Mouse (Mus musculus): ENCODE measurements around the gene Abhd2. TPM values are rescaled to one million over a fixed set of nuclear protein-coding genes. Genes with fewer than 3 reads are reported as not detected.

Gene Abhd2
- polyA plus RNA-seq, 1 experiment from 2014 or later = 5.6 TPM

DNA sequence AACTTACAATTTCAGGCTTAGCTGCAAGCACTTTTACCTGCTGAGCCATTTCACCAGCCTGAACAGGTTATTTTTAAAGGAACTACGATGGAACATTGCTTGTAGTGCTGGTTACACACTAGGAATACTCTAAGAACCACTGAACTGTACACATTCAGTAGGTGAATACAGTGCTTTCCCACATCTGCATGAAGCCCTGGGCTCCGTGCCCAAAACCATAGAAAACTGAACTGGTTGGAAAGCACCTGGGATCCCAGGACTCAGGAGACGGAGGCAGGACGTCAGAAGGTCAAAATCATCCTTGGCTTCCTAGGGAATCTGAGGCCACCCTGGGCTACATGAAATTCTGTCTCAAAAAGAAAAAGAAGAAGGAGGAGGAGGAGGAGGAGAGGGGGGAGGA is 6.8 kb upstream of the Abhd2 start:
- Histone ChIP-seq H3K36me3 (no peaks in the 10 kb centered on the region), H3K9ac (no peak overlapping the region), H3K4me3 (no peak overlapping the region), H3K4me1 (replicated peaks) (peaks cover 12% of the 10 kb centered on the region), H3K27ac (ENCODE audit: poor library complexity, severe bottlenecking) (no peak overlapping the region), H3K27me3 (replicated peaks) (0 out of 2 replicates have a peak, but pooled peaks cover 3% of the 10 kb centered on the region), H3K4me2 (no peak overlapping the region), H3K9me3 (replicated peaks) (no peaks in the 10 kb centered on the region)
- WGBS = 71% methylated on average over 4 of the region's 4 CpGs
- ATAC-seq (ENCODE audit: insufficient number of reproducible peaks, low FRiP score) = no peak

DNA sequence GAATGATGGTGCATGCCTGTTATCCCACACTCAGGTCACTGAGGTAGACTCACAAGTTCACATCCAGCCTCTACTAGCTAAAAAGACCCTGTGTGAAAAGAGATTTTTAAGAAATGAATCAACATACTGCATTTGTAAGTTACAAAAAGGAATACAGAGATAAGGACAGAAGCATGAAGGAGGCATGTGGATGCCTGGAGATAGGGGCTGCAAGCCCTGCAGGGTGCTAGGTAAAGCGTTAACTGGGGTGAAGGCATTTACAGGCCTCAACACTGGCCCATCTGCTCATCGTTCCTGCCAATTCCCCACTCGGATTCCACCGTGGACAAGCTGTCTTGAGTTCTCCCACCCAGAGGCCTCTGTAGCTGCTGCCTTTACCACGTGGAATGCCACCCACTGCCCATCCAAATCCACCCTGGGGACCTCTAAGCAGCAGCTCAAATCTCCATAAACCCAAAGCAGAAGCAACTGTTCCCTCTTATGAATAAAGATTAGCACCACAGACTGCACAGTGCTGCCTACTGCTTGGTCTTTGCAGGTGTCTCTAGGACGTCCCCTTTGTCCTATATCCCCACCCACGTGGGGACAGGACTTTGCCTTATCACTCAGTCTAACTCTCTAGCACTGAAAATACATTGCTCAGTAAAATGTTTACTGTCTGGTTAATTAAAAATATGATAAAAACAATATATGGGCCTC is 5.2 kb upstream of the Abhd2 start:
- no peak overlapping the region for H3K27ac ChIP-seq (ENCODE audit: poor library complexity, severe bottlenecking)
- no peak overlapping the region for H3K9ac ChIP-seq
- peaks cover 18% of the 10 kb centered on the region for H3K4me1 ChIP-seq (replicated peaks)
- H3K27me3 ChIP-seq (replicated peaks) = no peaks in the 10 kb centered on the region
- no peak for ATAC-seq (ENCODE audit: insufficient number of reproducible peaks, low FRiP score)
- H3K9me3 ChIP-seq (replicated peaks) = no peaks in the 10 kb centered on the region
- WGBS = 34% methylated on average over 7 of the region's 7 CpGs
- H3K4me2 ChIP-seq = no peak overlapping the region
- no peak overlapping the region for H3K4me3 ChIP-seq
- H3K36me3 ChIP-seq = no peaks in the 10 kb centered on the region

DNA sequence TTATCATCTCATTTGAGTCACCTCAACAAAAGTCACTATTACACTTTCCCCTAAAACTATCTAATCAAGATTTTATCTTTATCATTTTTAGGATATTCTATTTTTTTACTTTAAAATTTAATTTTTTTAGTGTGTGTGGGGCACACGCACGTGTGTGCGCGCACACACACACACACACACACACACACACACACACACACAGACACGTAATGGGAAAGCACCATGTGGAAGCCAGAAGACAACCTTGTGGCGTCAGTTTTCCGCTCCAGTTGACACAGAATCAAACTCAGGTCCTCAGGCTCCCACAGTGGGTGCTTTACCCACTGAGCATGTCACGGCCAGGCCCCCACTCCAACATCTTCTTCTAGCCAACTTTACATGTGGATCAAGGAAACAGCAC is 4.1 kb upstream of the Abhd2 start:
- 85% methylated on average over 8 of the region's 8 CpGs for WGBS
- Histone ChIP-seq H3K4me1 (replicated peaks) (peaks cover 23% of the 10 kb centered on the region), H3K9ac (no peak overlapping the region), H3K27ac (ENCODE audit: poor library complexity, severe bottlenecking) (peak overlapping the region; percentile 39), H3K27me3 (replicated peaks) (no peaks in the 10 kb centered on the region), H3K4me2 (no peak overlapping the region), H3K4me3 (no peak overlapping the region), H3K9me3 (replicated peaks) (no peaks in the 10 kb centered on the region), H3K36me3 (no peaks in the 10 kb centered on the region)
- no peak for ATAC-seq (ENCODE audit: insufficient number of reproducible peaks, low FRiP score)

DNA sequence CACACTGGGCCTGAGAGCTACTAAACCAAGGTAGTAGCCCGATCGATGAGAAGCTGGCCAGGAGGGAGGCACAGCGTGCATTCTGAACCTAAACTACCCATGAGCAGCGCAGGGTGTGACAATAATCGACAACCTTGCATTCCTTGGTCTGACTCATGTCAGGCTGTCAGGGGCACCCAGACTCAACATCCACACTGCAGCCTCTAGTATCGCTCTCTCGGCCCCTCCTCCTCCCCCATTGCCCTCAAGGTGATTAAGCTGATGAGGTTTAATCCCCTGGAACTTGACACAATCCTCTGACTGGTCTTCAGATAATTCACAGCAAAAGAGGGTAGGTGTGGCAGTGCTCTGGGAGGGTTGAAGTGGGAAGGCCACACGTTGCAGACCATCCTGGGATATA is 3.6 kb upstream of the Abhd2 start:
- Histone ChIP-seq H3K9me3 (replicated peaks) (no peaks in the 10 kb centered on the region), H3K4me2 (no peak overlapping the region; the same call in 1 of the 2 replicates), H3K4me1 (replicated peaks) (peaks cover 28% of the 10 kb centered on the region), H3K36me3 (no peaks in the 10 kb centered on the region), H3K9ac (no peak overlapping the region), H3K27me3 (replicated peaks) (no peaks in the 10 kb centered on the region), H3K27ac (ENCODE audit: poor library complexity, severe bottlenecking) (peak overlapping the region; percentile 39), H3K4me3 (no peak overlapping the region)
- no peak for ATAC-seq (ENCODE audit: insufficient number of reproducible peaks, low FRiP score)
- WGBS = 23% methylated on average over 8 of the region's 8 CpGs

DNA sequence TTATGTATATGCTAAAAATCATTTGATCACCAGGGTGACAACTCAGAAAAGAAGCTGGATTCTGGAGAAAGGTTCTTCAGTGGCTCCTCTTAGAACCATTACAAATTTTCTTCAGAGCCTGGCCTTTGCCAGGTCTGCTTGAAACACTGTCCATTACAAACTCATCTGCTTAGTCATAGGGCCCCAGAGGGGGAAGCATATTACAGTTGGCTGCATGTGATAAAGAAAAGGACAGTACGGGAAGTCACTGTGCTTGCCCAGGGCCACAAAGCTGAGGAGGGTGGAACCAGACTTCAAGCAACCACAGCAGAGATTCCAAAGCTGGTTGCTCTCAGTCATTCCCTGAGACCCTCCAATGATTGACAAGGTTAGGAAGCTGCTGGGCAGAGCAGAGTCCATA is 3.1 kb upstream of the Abhd2 start:
- H3K36me3 ChIP-seq = no peaks in the 10 kb centered on the region
- WGBS = 24% methylated on average over 1 of the region's 1 CpGs
- no peaks in the 10 kb centered on the region for H3K9me3 ChIP-seq (replicated peaks)
- no peak overlapping the region for H3K9ac ChIP-seq
- peaks cover 32% of the 10 kb centered on the region for H3K4me1 ChIP-seq (replicated peaks)
- H3K4me3 ChIP-seq = no peak overlapping the region
- no peak overlapping the region; the same call in 1 of the 2 replicates for H3K4me2 ChIP-seq
- no peaks in the 10 kb centered on the region for H3K27me3 ChIP-seq (replicated peaks)
- H3K27ac ChIP-seq (ENCODE audit: poor library complexity, severe bottlenecking) = no peak overlapping the region; the same call in 1 of the 2 replicates
- ATAC-seq (ENCODE audit: insufficient number of reproducible peaks, low FRiP score) = peak; percentile 63

DNA sequence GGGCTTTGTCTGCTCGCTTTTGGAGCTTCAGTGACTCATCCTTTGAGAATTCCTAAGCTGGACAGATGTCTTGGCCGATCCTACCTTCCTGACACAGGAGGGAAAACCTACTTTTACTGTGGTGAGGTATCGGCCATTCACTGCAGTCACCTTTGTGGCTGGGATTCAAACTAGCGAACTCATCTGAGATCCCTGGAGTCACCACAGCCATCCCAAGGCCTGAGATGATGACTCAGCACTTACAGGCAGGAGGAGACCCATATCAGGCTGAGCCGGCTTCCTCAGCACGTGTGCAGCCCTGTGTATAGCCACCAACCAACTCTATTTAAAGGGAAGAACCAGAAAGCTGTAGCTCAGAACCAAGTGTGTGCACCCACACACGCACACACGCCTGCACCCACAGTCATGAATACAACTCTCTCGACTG is 2.0 kb upstream of the Abhd2 start:
- H3K36me3 ChIP-seq = no peaks in the 10 kb centered on the region
- H3K4me1 ChIP-seq (replicated peaks) = peaks cover 42% of the 10 kb centered on the region
- H3K4me3 ChIP-seq = no peak overlapping the region
- no peaks in the 10 kb centered on the region for H3K27me3 ChIP-seq (replicated peaks)
- H3K9me3 ChIP-seq (replicated peaks) = no peaks in the 10 kb centered on the region
- WGBS = 62% methylated on average over 9 of the region's 9 CpGs
- no peak overlapping the region for H3K4me2 ChIP-seq
- H3K27ac ChIP-seq (ENCODE audit: poor library complexity, severe bottlenecking) = no peak overlapping the region
- H3K9ac ChIP-seq = no peak overlapping the region
- 0 out of 2 replicates have a peak, but pooled peaks have one; percentile 41 for ATAC-seq (ENCODE audit: insufficient number of reproducible peaks, low FRiP score)

DNA sequence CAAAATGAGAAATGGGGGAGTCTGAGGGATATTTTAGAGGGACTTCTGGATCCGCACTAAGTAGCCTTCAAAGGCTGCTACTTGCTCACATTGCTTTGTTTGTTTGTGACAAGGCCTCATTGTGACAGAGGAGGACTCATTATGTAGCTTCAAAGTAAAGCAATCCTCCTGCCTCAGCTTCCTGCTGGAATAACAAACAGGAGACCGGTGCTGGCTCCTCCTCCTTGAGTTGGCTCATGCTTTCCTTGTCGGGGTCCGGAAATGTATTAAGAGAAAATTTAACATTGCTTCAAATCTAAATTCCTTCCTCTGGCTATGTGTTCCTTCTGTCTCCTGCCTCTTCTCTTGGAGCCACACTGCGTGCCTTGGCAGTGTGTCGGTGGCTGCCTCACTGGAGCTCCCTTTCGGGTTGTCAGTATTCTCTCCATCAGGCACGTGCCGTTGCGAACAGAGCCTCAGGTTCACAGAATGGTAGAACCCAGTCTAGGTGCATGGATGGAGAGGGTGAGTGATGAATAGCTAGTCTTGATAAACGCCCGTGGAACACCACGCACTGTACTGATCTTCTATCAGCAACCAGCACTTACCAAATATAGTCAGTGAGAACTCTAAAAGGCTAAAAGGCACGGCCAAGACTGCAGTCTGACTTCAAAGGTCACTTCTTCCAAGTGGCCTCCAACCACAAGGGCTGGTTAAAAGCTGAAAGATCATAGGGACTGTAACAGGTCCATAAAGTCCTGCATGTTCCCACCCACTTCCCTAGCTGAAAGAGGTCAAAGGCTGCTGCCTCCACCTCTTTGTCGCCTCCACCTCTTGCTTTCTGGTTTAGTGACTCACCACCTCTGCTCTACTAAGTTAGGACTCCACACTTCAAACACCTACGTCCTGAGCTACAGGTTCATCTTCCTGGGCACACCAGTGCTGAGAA is 874 bp upstream of the Abhd2 start:
- Histone ChIP-seq H3K4me1 (replicated peaks) (peaks cover 50% of the 10 kb centered on the region), H3K9ac (no peak overlapping the region), H3K36me3 (no peaks in the 10 kb centered on the region), H3K4me2 (peak overlapping the region; percentile 68), H3K4me3 (peak overlapping the region; percentile 77), H3K9me3 (replicated peaks) (no peaks in the 10 kb centered on the region), H3K27ac (ENCODE audit: poor library complexity, severe bottlenecking) (peak overlapping the region; percentile 18; the same call in 1 of the 2 replicates), H3K27me3 (replicated peaks) (no peaks in the 10 kb centered on the region)
- WGBS = 72% methylated on average over 16 of the region's 16 CpGs
- ATAC-seq (ENCODE audit: insufficient number of reproducible peaks, low FRiP score) = peak; percentile 0; the same call in 1 of the 2 replicates

DNA sequence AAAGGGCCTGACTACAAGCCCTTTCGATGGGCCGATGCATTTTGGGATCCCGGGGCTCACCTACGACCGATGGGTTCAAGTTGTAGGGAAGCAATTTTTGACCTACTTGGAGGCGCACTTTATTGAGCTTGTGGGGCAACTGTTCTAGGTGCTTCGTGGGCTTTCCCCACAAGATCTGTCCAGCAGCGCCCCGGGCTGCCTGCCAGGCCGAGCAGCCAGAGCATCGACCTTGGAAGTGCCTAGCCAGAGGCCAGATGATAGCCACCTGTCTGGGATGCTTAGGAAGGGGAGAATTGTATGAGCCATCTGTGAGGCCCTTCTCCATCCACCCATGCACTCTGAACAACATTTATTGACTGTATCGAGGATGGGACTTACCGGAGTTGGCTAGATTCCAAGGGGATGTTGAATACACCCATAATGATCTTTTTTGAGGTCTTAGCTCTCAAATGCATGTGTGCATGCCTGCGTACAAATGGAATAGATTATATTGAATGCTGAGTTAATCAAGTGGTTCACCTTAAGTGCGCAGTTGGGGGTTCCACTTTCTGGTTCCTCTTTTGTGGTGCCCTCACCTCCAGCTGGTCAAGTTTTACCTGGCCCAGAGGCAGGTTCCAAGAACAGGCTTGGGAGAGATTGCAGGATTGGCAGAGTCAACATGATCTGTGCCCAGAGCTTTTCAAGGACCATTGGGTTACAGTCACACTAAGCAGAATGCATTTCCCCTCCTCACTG is 906 bp downstream of the Abhd2 start:
- 19% methylated on average over 15 of the region's 15 CpGs for WGBS
- no peaks in the 10 kb centered on the region for H3K36me3 ChIP-seq
- ATAC-seq (ENCODE audit: insufficient number of reproducible peaks, low FRiP score) = no peak

DNA sequence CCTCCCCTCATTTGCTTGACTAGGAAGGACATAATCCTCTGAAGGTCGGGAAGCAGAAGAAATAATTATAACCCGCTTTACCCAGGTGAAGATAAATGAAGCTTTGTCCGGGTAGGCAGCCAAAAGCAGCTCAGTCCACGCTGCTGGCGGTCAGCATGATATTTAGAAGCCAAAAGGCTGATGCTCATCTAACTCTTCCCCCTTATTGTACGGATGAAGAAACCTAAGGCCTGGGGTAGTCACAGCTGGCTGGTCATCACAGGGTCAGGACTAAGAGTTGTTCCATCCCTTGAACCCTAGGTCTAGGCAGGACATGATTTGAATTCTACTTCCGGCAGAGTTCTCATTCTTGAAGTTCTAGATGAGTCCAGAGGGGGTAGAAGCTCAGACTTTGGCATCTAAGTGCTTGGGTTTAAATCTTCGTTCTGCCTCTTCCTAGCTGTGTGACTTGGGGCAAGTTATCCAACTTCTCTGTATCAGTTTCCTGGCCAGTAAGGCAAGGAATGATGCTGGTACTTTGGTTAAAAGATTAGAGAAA is 1.5 kb downstream of the Abhd2 start:
- Histone ChIP-seq H3K27ac (ENCODE audit: poor library complexity, severe bottlenecking) (no peak overlapping the region), H3K4me2 (peak overlapping the region; percentile 91), H3K4me3 (0 out of 2 replicates have a peak overlapping the region, but pooled peaks have one; percentile 77), H3K27me3 (replicated peaks) (no peaks in the 10 kb centered on the region), H3K4me1 (replicated peaks) (peaks cover 50% of the 10 kb centered on the region), H3K9ac (no peak overlapping the region), H3K36me3 (no peaks in the 10 kb centered on the region), H3K9me3 (replicated peaks) (no peaks in the 10 kb centered on the region)
- WGBS = 83% methylated on average over 8 of the region's 8 CpGs
- no peak for ATAC-seq (ENCODE audit: insufficient number of reproducible peaks, low FRiP score)

More for the DNA sequence above, 906 bp downstream of the Abhd2 start:
- no peaks in the 10 kb centered on the region for H3K9me3 ChIP-seq (replicated peaks)
- no peaks in the 10 kb centered on the region for H3K27me3 ChIP-seq (replicated peaks)
- peaks cover 50% of the 10 kb centered on the region for H3K4me1 ChIP-seq (replicated peaks)
- H3K9ac ChIP-seq = peak overlapping the region; percentile 87
- H3K4me3 ChIP-seq = peak overlapping the region; percentile 77
- peak overlapping the region; percentile 56; the same call in 1 of the 2 replicates for H3K27ac ChIP-seq (ENCODE audit: poor library complexity, severe bottlenecking)
- H3K4me2 ChIP-seq = peak overlapping the region; percentile 91

DNA sequence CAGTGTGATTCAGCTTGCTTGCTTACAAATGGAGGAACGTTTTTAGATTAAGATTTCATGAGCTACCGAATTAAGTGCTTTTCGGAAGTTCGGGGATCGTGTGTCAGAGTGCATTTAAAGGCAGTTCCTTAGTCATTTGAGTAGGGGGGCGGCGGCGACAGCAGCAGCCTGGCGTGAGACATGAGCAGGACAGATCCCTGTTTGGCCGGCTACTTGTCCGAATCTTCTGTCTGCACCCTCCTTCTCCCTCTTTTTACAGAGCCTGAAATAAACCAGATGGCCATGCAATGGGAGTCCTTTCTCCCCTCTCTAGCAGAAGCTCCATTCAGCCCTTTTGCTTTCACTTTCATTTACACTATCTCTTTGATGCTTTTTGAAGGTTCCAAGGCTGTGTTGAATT is 2.3 kb downstream of the Abhd2 start:
- H3K9ac ChIP-seq = peak overlapping the region; percentile 53; the same call in 1 of the 2 replicates
- H3K27me3 ChIP-seq (replicated peaks) = no peaks in the 10 kb centered on the region
- 15% methylated on average over 11 of the region's 11 CpGs for WGBS
- no peaks in the 10 kb centered on the region for H3K9me3 ChIP-seq (replicated peaks)
- peak overlapping the region; percentile 32; the same call in 1 of the 2 replicates for H3K27ac ChIP-seq (ENCODE audit: poor library complexity, severe bottlenecking)
- H3K4me3 ChIP-seq = peak overlapping the region; percentile 39
- no peak for ATAC-seq (ENCODE audit: insufficient number of reproducible peaks, low FRiP score)
- peak overlapping the region; percentile 91 for H3K4me2 ChIP-seq
- H3K36me3 ChIP-seq = no peaks in the 10 kb centered on the region
- peaks cover 51% of the 10 kb centered on the region for H3K4me1 ChIP-seq (replicated peaks)

Measured in heart, embryonic 12.5 days (tissue).